Mouse (Mus musculus) gastrocnemius, postnatal 25 days (tissue): ENCODE results near the gene Acad11. TPM values are rescaled to one million over a fixed set of nuclear protein-coding genes. Genes with fewer than 3 reads are reported as not detected.
A peak's percentile ranks its signal among the peaks of the same experiment; 100 is the strongest.

Experiments
- DNase-seq: peaks from one replicate; pipeline ENCODE4 v3.0.0; 2022
- total RNA-seq, 2 experiments: library from RNA; stranded (reverse); gene quantifications; 1 replicate in 1 of 2; 2 replicates in 1 of 2; pipeline ENCODE4 v1.2.3; 2021

Gene Acad11
- total RNA-seq, 2 experiments from 2014 or later = 29.5 to 40.8 TPM

DNA sequence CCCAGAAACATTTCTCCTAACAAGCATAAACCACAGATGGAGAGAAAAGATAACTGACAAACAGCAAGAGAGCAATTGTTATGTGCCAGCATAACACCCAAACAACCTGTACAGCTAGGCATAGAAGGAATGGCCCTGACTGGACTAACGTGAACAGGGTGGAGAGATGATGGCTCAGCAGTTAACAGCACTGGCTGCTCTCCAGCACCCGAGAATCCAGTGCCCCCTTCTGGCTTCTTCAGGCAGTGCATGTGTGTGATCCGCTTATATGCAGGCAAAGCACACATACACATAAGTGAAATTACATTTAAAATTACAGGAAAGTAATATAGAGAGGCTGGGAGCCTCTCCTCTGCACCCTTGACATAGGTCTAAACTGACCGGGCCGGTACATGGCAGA lies 16.2 kb downstream of the Acad11 start:
- no peak for DNase-seq

DNA sequence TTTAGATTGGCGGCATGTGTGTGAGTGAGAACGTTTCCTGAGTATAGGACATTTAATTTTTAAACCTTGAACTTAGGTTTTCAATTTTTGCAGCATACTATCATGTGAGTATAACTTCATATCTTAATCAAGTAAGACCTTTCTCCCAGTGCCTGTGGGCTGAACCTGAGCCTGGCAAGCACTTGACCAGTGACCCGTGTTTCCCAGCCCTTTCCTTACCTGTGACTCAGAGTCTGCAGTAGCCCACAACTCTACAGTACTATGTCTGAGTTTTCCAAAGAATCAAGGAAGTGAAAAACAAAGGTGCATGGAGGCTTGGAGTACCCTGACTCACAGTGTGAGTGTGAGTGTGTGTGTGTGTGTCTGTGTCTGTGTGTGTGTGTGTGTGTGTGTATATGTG lies 16.9 kb downstream of the Acad11 start:
- no peak for DNase-seq

- DNase-seq = no peak
Measured at GRCm38 (mm10) chr9:104085730-104086429, 22.7 kb downstream of the Acad11 start.

DNA sequence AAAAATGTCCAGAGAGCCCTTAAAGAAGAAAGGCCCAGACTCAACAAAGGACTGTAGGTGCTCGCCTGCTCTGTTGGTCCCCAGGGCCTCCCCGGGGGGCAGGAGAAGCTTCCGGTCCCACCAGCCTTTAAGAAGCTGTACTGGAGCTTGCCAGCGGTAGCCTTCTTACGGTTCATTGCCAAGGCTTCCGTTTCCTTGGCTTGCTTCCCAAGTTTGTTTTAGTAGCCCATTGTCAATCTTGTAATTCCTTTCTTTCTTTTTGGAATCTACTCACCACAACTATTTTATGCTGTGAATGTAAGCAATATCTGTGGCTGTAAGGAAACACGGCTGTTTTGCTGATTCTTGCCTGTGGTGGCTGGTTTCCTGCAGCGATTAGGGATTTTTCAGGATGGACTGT lies 25.4 kb downstream of the Acad11 start:
- no peak for DNase-seq

GRCm38 (mm10) chr9:104092945-104093344 lies 29.8 kb downstream of the Acad11 start:
- DNase-seq = no peak

- no peak for DNase-seq
Measured at GRCm38 (mm10) chr9:104098256-104098655, 35.1 kb downstream of the Acad11 start.

DNA sequence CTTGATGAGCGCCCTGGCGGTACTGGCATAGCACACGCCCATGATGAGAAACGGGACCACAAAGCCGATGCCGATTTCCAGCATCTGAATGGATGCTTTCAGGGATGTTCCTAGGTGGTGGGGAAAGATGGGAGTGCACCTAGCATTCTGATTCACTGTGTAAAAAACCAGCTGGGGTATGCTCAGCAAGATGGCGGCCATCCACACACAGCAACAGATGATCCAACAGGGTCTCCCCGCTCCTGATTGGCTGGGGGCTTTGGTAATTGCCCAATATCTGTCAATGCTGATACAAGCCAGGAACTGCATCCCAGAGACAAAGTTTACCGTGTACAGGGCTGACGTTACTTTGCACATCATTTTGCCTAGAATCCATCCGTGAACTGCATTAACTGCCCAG lies 35.9 kb downstream of the Acad11 start:
- no peak for DNase-seq

- no peak for DNase-seq
Measured at GRCm38 (mm10) chr9:104100822-104101221, 37.6 kb downstream of the Acad11 start.

- no peak for DNase-seq
Measured at GRCm38 (mm10) chr9:104101458-104101857, 38.3 kb downstream of the Acad11 start.

DNA sequence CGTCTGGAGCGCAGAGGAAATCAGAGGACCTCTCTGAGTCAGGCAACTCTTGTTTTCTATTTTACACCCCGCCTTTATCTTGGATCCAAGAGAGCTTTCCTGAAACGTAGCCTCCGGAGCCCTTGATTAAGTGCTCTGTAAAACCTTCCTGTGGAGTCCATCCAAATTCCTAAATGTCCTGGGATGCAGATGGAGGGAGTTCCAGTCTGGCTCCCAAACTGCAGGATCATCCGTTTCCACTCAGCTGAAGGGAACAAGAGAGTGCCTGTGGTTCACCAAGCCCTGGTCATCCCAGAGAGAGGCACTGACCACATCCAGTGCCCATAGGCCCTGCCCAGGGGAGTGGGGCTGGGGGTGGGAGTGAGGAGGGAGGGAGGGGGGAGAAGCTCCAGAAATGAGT lies 39.1 kb downstream of the Acad11 start:
- DNase-seq = peak; percentile 20

DNA sequence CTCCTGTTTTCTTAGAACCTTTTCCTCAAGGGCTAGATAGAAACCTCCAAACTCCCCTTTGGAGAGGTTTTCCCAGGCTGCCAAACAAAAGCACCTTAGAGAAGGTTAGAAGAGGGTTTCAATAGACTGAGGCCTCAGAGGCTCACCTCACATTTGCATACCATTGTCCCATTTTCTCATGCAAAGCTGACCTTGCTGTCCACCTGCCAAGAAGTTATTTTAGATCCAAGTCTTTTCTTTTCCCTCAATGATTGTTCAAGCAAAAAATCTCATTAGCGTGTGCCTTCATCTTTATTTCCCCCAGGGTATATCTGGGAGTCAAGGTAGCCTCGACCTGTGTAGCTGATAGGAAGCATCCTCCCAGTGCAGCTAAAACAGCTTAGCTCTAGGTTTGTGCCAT lies 39.7 kb downstream of the Acad11 start:
- DNase-seq = no peak

DNA sequence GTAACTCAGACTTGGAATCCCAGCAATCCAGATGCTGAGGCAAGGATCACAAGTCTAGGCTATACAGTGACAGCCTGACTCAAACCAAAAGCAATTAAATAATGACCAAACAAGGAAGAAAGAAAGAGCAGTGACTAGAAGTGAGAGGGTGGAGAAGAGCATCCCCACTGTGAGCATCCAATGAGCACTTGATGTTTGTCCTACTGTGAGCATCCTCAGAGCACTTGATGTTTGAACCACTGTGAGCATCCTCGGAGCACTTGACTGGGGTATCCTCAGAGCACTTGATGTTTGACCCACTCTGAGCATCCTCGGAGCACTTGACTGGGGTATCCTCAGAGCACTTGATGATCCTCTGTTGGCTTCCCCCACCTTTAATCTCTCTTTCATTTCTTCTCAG lies 41.8 kb downstream of the Acad11 start:
- DNase-seq = no peak

DNA sequence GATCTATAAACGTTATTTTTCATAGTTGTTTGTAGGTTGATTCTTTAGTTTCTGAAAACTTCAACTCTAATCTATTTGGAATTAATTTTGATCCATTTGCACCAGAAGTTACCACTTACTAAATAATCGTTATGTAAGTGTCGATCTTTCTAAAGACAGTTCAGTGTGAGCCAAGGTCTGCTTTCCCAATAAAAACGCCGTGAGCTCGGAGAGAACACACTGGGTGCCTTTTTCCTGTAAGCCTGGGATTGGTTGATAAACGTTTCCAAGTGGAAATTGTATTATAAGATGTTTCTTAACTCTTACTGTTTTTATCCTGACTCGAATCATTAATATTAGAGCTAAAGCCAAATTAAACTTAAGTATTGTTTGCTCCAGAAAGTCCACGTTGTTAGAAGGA lies 43.8 kb downstream of the Acad11 start:
- DNase-seq = no peak

GRCm38 (mm10) chr9:104107482-104107881 lies 44.3 kb downstream of the Acad11 start:
- no peak for DNase-seq

- DNase-seq = no peak
Measured at GRCm38 (mm10) chr9:104108571-104109143, 45.5 kb downstream of the Acad11 start.

- no peak for DNase-seq
Measured at GRCm38 (mm10) chr9:104109151-104109550, 46.0 kb downstream of the Acad11 start.

GRCm38 (mm10) chr9:104123101-104123500 lies 59.9 kb downstream of the Acad11 start:
- no peak for DNase-seq

GRCm38 (mm10) chr9:104123622-104124021 lies 60.4 kb downstream of the Acad11 start:
- DNase-seq = no peak

DNA sequence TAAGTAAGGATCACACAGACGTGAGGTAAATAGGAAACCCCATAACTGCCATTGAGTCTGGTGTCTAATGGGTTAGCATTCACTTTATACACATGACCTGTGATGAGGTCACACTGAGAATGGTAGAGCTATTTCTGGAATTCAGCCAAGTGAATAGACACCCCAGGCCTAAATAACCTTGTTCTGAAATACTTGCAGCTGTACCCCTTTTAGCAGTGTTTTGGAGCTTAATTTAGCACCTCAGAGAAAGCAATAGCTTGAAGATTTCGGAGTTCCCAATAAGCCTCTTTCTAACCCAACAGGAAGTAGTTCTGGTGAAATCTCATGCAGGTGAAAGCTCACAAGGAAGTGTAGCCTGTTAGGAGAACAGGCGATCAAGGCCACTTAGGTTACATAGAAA lies 63.7 kb downstream of the Acad11 start, which contains the start of gene Ackr4:
TSS of gene Ackr4 (minus strand) at position 101 of the 400 bp plus-strand sequence.
- DNase-seq = no peak

DNA sequence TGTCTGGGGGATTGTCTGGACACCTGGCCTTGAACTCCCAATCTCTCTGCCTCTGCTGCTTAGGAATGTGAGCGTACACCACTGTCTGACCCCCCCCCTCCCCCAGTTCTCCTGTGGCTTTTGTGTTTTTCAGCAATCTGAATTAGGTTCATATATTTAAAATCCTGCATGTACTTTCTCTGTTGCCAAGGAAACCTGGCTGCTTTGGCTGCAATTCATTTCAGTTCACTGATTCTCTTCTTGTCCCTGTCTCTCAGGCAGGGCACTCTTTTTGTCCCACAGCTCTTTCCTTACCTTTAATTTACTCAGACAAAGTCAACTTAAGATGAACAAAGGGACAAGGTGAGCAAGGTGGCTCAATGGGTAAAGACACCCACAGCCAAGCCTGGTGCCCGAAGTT lies 64.9 kb downstream of the Acad11 start:
- DNase-seq = no peak

GRCm38 (mm10) chr9:104130141-104130755 lies 67.1 kb downstream of the Acad11 start:
- DNase-seq = peak; percentile 70

- no peak for DNase-seq
Measured at GRCm38 (mm10) chr9:104140351-104140750, 77.2 kb downstream of the Acad11 start.

- no peak for DNase-seq
Measured at GRCm38 (mm10) chr9:104142805-104143204, 79.6 kb downstream of the Acad11 start.
